Mouse (Mus musculus) mature B cell (primary cell): ENCODE results near the gene Stum.

Source experiments
- in situ Hi-C: fragments of 300-500 bp; cut with MboI; formaldehyde crosslinking; loops from 2 replicates; pipeline ENCODE4 v1.14.3; 2019

The Stum gene

GRCm38 (mm10) chr1:180429819-180430218 lies 53.5 kb downstream of the Stum start:
- in situ Hi-C loops, result loop anchor here (10.0 kb wide), 2 partner anchors 125 to 335 kb away; no protein-coding TSS in a partner anchor

GRCm38 (mm10) chr1:180428871-180429270 lies 54.4 kb downstream of the Stum start:
- in situ Hi-C loops, result no loop called here

GRCm38 (mm10) chr1:180428101-180428712 lies 55.1 kb downstream of the Stum start:
- in situ Hi-C loops, result no loop called here

DNA sequence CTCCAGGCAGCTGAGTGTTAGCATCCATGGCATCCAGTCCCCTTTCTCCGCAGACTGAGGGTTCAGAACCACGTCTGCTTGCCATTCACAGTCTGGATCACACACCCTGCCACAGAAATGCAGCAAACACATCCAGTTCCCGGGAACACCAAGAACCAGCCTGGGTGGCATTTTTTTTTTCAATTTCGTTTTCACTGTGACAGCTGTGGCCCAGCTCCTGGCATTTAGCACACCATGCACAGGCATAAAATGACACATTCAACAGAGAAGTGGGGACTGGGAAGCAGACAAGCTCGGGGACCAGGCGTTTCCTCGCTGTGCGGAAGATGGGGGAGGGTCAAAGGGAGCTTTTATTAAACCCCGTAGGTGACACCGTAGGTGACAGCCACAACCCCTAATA lies 55.6 kb downstream of the Stum start:
- in situ Hi-C loops, result no loop called here

GRCm38 (mm10) chr1:180426405-180426804 lies 56.9 kb downstream of the Stum start:
- in situ Hi-C loops, result no loop called here

GRCm38 (mm10) chr1:180423931-180424330 lies 59.4 kb downstream of the Stum start:
- in situ Hi-C loops, result no loop called here

DNA sequence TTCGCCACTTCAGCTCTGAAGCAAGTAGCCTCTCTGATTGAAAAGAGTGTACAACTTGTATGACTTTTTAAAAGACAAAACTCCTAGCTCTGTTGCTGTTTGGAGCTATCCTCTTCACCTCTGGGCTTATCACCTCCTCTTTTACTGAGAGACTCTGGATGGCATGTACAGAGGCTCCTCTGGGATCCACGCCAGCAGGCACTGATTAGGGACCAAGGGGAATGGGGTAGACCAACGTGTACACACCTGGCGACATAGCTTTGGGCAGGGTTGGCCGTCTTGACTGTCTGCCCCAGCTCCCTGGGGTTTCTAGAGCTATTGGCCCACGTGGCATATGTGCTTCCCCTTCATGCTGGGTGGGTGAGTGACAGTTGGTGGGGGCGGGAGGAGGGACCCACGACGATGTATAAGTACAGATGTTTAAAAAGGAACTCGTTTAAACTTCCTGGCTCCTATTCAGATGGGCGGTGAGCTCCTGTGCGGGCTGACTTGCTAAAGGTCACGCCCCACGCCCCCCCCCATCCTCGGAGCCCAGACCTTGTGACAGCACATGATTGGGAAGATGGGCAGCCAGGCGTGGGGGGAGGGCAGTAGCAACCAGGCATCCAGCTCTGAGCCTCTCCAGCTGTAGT lies 60.2 kb downstream of the Stum start:
- in situ Hi-C loops, result no loop called here

DNA sequence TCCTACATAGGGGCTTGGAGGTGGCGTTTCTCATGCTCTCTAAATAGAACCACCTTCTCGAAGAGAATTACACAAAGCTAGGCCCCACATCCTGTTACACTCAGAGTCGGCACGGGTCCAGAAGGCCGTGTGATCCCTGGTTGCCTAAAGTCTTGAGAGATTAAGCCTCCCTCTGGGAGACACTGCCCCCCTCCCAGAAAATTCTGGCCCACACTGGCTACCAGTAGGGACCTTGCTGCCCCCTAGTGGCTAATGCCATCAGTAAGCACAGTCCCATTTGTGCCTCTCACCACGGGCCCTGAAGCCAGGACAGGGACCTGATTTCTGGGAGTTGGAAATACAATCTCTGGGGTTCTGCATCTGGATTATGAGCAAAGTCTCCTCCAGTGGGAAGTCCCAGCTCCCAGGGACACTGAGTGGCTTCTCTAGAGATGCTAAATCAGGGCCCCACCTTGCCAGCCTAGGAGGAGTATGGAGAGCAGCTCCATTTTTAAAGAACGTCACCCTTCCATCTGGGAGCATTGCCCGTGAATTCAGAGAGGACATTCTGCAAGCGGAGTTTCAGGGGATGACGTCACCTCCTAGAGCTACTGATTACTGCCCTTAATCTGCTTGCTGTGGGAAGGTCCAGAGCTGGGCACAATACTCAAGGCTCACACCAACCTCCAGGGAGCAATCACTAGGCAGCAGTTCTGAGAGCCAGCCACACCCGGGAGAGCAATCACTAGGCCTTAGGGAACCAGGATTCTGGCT lies 61.1 kb downstream of the Stum start:
- in situ Hi-C loops, result no loop called here

DNA sequence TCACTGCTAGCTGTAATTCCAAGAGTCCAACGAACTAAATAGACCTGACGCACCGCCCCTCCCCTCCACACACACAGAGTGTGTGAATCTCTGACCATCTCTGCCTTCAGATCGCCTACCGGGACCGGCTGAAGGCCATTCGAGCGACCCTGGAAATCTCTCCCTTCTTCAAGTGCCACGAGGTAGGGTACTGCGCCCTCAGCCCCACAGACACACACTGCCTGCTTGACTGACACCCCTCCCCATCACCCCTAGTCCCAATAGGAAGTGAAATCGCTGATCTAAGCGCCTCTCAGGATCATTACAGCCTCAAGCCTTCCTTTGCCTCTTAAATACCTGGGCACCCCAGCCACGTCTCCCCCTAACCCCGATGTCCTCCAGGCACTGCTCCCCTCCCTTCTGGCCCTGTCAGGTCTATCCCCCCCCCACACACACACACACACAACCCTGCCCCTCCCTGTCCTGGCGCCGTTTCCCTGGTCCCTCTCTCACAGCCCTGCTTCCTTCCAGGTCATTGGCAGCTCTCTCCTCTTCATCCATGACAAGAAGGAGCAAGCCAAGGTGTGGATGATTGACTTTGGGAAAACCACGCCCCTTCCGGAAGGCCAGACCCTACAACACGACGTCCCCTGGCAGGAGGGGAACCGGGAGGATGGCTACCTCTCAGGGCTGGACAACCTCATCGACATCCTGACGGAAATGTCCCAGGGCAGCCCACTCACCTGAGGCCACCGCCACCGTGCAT lies 62.0 kb downstream of the Stum start:
- in situ Hi-C loops, result no loop called here

DNA sequence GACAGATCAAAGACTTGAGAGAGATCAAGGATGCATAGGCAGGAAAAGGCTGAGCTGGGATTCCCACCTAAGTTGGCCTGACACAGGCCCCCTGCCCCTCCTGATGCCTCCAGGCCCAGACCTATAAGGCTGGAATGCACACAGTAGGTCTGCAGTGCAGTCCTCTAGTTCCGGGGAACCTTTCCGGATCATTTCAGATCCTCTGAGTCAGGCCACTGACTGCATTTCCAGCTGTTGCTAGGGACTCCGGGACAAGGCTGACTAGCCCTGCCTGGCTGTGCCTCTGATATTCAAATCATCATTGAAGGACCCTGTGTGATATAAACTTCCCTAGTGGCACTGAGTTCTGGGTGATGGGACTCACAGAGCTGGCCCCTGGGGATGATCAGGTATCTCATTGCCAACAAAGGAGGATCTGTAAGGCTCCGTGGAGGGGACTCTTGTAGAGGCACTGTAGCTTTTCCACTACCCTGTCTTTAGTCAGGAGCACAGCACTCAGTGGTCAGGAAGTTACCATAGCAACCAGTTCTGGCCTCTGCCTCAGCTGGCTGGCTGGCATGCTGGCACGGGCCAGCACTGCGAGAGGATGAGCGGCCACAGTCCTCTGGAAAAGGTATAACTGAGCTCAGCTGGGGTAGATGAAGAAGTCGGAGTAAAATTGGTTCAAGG lies 62.7 kb downstream of the Stum start:
- in situ Hi-C loops, result no loop called here

- in situ Hi-C loops, result no loop called here
Observed at GRCm38 (mm10) chr1:180419059-180419458, 64.2 kb downstream of the Stum start.

DNA sequence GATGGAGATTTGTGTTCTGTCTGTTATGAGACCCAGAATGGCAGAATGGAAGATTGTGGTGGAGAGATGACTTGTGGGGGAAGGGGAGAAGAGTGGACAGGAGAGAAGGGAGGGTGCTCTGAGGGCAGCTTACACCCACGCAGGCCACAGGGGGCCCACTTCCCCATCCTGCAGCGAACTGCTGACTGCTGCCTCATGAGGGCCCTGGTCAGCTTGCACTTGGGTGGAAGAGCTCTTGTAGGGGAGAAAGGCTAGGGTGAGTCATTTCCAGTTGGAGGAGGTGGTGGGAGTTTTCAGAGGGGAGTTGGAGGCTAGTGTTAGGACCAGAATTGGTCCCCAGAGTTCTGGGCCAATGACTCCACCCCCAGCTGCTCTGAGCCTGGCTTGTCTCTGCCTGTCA lies 66.2 kb downstream of the Stum start:
- in situ Hi-C loops, result no loop called here

GRCm38 (mm10) chr1:180415836-180416235 lies 67.5 kb downstream of the Stum start:
- in situ Hi-C loops, result no loop called here

- in situ Hi-C loops, result no loop called here
Observed at GRCm38 (mm10) chr1:180415064-180415463, 68.2 kb downstream of the Stum start.

DNA sequence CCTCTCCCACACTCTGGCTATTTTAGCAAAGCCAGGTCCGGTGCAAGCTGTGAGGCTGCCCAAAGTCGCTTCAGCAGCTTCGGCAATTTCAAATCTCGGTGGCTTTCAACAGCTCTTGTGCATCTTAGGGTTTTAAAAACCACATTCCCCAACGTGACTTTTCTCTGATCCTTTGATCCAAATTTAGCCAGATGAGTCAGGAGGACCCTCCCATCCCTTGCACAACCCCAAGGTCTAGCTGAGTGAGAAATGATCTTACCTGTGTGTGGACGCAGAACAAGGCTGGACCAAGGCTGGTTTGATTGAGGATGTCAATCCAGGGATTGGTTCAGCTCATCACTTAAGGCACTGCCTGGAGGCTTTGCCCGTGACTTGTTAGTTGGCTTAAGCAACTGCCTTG lies 73.0 kb downstream of the Stum start:
- in situ Hi-C loops, result no loop called here

- in situ Hi-C loops, result loop anchor here (5.0 kb wide), 1 partner anchor 132 kb away; no protein-coding TSS in a partner anchor
Observed at GRCm38 (mm10) chr1:180409771-180410170, 73.5 kb downstream of the Stum start.

DNA sequence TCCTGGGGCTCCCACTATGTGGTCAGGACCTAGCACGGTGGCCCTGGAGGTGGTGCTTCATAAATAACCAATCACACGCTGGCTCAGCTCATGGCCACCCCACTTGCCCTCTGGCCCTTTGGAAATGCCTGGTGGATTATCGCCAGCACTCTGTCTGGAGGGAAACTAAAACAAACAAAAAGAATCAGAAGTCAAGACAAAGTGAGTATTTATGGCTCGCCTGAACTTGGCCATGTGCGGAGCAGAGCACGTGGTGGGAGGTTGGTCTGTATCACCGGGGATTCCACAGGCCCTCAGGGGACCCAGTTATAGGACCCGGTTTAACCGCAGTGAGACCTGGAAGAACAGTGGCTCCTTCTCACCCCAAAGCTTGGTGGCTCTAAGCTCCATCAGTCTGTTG lies 74.5 kb downstream of the Stum start:
- in situ Hi-C loops, result loop anchor here (5.0 kb wide), 1 partner anchor 132 kb away; no protein-coding TSS in a partner anchor

- in situ Hi-C loops, result loop anchor here (5.0 kb wide), 1 partner anchor 131 kb away; no protein-coding TSS in a partner anchor
Observed at GRCm38 (mm10) chr1:180407727-180408719, 75.3 kb downstream of the Stum start.

- in situ Hi-C loops, result loop anchor here (5.0 kb wide), 1 partner anchor 130 kb away; no protein-coding TSS in a partner anchor
Observed at GRCm38 (mm10) chr1:180407171-180407671, 76.1 kb downstream of the Stum start.
